Mouse (Mus musculus) kidney, embryonic 15.5 days (tissue): ENCODE measurements around the gene Zmynd12. TPM values are rescaled to one million over a fixed set of nuclear protein-coding genes. Genes with fewer than 3 reads are reported as not detected.

Source experiments
- ATAC-seq: fragments of 200-750 bp; cut with Nextera tagmentation; replicated peaks from 2 replicates; pipeline ENCODE4 v1.8.0; 2017; ENCODE audit warnings: moderate TSS enrichment; ENCODE audit not compliant: low FRiP score
- H3K27ac ChIP-seq: fragments of 300-500 bp; sonication (generic); 2 replicates; pipeline ENCODE4 v1.5.1; 2015; ENCODE audit warnings: mild to moderate bottlenecking, inconsistent platforms
- H3K27me3 ChIP-seq: fragments of 300-500 bp; sonication (generic); 2 replicates; pipeline ENCODE4 v1.6.1; 2015; ENCODE audit warnings: inconsistent platforms
- H3K36me3 ChIP-seq: fragments of 300-500 bp; sonication (generic); 2 replicates; pipeline ENCODE4 v1.6.1; 2015; ENCODE audit warnings: inconsistent platforms
- H3K4me1 ChIP-seq: fragments of 300-500 bp; sonication (generic); 2 replicates; pipeline ENCODE4 v1.6.1; 2015; ENCODE audit warnings: inconsistent platforms
- H3K4me2 ChIP-seq: fragments of 300-500 bp; sonication (generic); 2 replicates; pipeline ENCODE4 v1.6.1; 2015; ENCODE audit warnings: moderate library complexity, mild to moderate bottlenecking, inconsistent platforms
- H3K4me3 ChIP-seq: fragments of 300-500 bp; sonication (generic); replicated peaks from 2 replicates; pipeline ENCODE4 v1.5.1; 2015; ENCODE audit warnings: mild to moderate bottlenecking, inconsistent platforms
- H3K9ac ChIP-seq: fragments of 300-500 bp; sonication (generic); 2 replicates; pipeline ENCODE4 v1.6.1; 2015; ENCODE audit warnings: mild to moderate bottlenecking, inconsistent platforms
- H3K9me3 ChIP-seq: fragments of 300-500 bp; sonication (generic); replicated peaks from 2 replicates; pipeline ENCODE4 v1.6.1; 2016; ENCODE audit warnings: inconsistent platforms
- WGBS: fragments of 180-500 bp; shearing (Covaris S2); methylation state at CpG from one replicate; pipeline ENCODE4 v1.1.7; 2015; ENCODE audit warnings: mixed read lengths; 5-methylcytosine and 5-hydroxymethylcytosine counted together
- polyA plus RNA-seq: library from polyadenylated mRNA; unstranded; fragments of >200 nt; fragmentation: Nextera tagmentation; extraction: Ambion mirVana; gene quantifications from 2 replicates; pipeline ENCODE4 v1.2.1, GENCODE M21; 2015

The Zmynd12 gene
- polyA plus RNA-seq, 1 experiment from 2014 or later = 0.51 TPM

DNA sequence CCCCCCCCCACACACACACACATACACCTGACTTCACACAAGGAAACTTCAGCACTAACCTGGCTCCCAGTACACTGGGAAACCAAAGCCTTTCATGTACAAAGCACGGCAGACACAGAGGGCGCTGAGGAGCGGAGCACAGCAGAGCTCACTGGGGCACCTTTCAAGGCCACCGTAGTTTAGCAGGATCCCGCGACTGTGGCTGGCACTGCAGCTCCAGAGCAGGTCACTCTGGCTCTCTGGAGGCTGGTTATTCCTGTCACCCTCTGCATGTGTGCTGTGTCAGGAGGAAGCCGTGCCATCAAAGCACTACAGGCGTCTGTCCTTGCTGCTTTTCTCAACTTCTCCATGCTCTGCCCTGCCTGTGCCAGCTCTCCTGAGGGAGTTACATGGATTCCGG, 60.4 kb downstream of the Zmynd12 start:
- 61% methylated on average over 9 of the region's 9 CpGs for WGBS
- H3K4me1 ChIP-seq = peaks cover 10% of the 10 kb centered on the region; the same call in 1 of the 2 replicates
- H3K27me3 ChIP-seq = no peaks in the 10 kb centered on the region
- H3K9ac ChIP-seq = no peak overlapping the region
- no peak for ATAC-seq
- no peaks in the 10 kb centered on the region for H3K36me3 ChIP-seq
- no peaks in the 10 kb centered on the region for H3K9me3 ChIP-seq
- no peak overlapping the region for H3K4me3 ChIP-seq
- no peak overlapping the region for H3K4me2 ChIP-seq
- H3K27ac ChIP-seq = no peak overlapping the region

DNA sequence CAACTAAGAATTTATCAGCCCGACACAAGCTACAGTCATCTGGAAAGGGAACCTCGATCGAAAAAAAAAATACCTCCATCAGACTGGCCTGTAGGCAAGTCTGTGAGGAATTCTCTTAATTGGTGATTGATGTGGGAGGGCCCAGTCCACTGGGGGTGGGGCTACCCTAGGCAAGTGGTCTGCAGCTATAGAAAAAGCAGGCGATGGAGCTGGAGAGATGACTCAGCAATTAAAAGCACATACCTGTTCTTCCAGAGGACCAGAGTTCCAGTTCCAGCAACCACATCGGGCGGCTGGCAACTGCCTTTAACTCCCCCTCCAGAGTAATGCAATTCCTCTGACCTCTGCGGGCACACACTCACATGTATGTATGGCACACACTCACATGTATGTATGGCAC, 62.3 kb downstream of the Zmynd12 start:
- ATAC-seq = no peak

GRCm38 (mm10) chr4:119489666-119490065, 67.1 kb downstream of the Zmynd12 start:
- whole genome bisulfite sequencing = 93% methylated on average over 10 of the region's 10 CpGs
- ATAC-seq = no peak
- Histone ChIP-seq H3K9me3 (no peaks in the 10 kb centered on the region), H3K4me3 (no peak overlapping the region), H3K4me1 (peaks cover 5% of the 10 kb centered on the region; the same call in 1 of the 2 replicates), H3K27ac (no peak overlapping the region), H3K4me2 (no peak overlapping the region), H3K9ac (no peak overlapping the region), H3K36me3 (no peaks in the 10 kb centered on the region), H3K27me3 (peaks cover 24% of the 10 kb centered on the region)

More for the DNA sequence above, 62.3 kb downstream of the Zmynd12 start:
- 74% methylated on average over 7 of the region's 7 CpGs for WGBS
- Histone ChIP-seq H3K9ac (no peak overlapping the region), H3K4me2 (no peak overlapping the region), H3K4me3 (no peak overlapping the region), H3K4me1 (peaks cover 10% of the 10 kb centered on the region; the same call in 1 of the 2 replicates), H3K36me3 (no peaks in the 10 kb centered on the region), H3K9me3 (no peaks in the 10 kb centered on the region), H3K27ac (no peak overlapping the region), H3K27me3 (no peaks in the 10 kb centered on the region; the same call in 1 of the 2 replicates)

DNA sequence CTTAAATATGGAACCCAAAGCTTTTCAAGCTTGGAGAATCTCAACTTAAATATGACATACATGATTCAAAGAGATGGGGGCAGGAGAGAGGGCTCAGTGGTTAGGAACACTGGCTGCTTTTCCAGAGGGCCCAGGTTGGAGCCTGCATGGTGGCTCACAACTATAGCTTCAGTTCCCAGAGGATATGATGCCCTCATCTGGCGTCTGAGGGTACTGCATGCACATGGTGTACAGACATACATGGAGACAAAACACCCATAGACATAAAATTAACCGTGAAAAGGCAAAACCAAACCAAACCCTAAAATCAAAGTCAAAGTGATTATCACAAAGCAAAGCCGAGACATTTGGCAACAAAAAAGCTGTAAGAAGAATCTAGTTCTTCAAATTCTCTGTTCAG, 68.2 kb downstream of the Zmynd12 start:
- no peak overlapping the region for H3K4me3 ChIP-seq
- no peak overlapping the region for H3K9ac ChIP-seq
- H3K36me3 ChIP-seq = no peaks in the 10 kb centered on the region
- peaks cover 24% of the 10 kb centered on the region for H3K27me3 ChIP-seq
- H3K4me2 ChIP-seq = no peak overlapping the region
- no peak for ATAC-seq
- H3K9me3 ChIP-seq = no peaks in the 10 kb centered on the region
- no peak overlapping the region for H3K27ac ChIP-seq
- 74% methylated on average over 3 of the region's 3 CpGs for WGBS
- H3K4me1 ChIP-seq = peaks cover 5% of the 10 kb centered on the region; the same call in 1 of the 2 replicates

DNA sequence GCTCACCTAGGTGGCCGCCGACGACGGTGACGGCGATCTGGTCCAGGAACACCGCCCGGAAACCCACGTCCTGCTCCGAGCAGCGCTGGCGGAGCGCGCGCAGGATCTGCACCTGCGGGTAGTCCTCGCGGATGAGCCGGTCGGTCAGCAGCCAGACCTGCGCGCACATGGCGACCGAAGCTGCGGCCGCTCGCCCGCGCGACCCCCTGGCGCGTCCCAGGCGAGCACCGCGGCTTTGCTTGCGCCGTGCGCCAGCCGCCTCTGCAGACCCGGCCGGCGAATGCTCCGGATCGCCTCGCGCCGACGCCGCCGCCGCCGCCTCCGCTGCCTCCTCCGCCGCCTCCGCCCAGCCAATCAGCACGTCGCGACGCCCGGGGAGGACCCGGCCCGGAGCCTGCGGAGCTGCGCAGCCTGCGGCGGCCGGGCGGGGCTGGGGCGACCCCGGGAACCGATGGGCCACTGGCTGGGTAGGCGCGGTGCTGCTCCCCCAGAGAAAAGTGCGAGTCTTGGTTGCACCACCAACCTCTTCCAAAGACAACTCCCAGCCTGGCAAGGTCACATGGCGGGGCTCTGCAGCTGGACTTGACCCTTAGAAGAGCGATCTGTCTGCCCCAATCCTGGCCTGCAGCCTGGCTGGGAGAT, 69.8 kb downstream of the Zmynd12 start, which contains the start of gene Rimkla:
Gene Rimkla, minus strand, starts transcription at position 338 of the 642 bp plus-strand sequence.
- Histone ChIP-seq H3K9ac (peak within 1 kb of the TSS; percentile 44), H3K27me3 (peaks cover 24% of the 10 kb centered on the region), H3K27ac (no peak within 1 kb of the TSS), H3K36me3 (no peaks in the 10 kb centered on the region), H3K9me3 (no peaks in the 10 kb centered on the region), H3K4me3 (peak within 1 kb of the TSS; percentile 59), H3K4me2 (peak within 1 kb of the TSS; percentile 91), H3K4me1 (peaks cover 5% of the 10 kb centered on the region; the same call in 1 of the 2 replicates)
- WGBS = under 1% methylated on average over 77 of the region's 77 CpGs
- peak; percentile 92 for ATAC-seq

- Histone ChIP-seq H3K4me2 (peak overlapping the region; percentile 91), H3K9me3 (no peaks in the 10 kb centered on the region), H3K36me3 (no peaks in the 10 kb centered on the region), H3K4me3 (peak overlapping the region; percentile 59), H3K27ac (no peak overlapping the region), H3K9ac (no peak overlapping the region), H3K27me3 (peaks cover 24% of the 10 kb centered on the region), H3K4me1 (peaks cover 5% of the 10 kb centered on the region; the same call in 1 of the 2 replicates)
- WGBS = 34% methylated on average over 10 of the region's 10 CpGs
- ATAC-seq = peak; percentile 42; the same call in 1 of the 2 replicates
Measured at GRCm38 (mm10) chr4:119492933-119493327, 70.3 kb downstream of the Zmynd12 start.

- no peaks in the 10 kb centered on the region for H3K9me3 ChIP-seq
- H3K9ac ChIP-seq = no peak overlapping the region
- peaks cover 5% of the 10 kb centered on the region; the same call in 1 of the 2 replicates for H3K27me3 ChIP-seq
- WGBS = 46% methylated on average over 5 of the region's 5 CpGs
- no peak overlapping the region for H3K27ac ChIP-seq
- no peak overlapping the region for H3K4me3 ChIP-seq
- no peaks in the 10 kb centered on the region for H3K36me3 ChIP-seq
- H3K4me2 ChIP-seq = no peak overlapping the region
- ATAC-seq = no peak
- no peaks in the 10 kb centered on the region for H3K4me1 ChIP-seq
Measured at GRCm38 (mm10) chr4:119498319-119498848, 75.8 kb downstream of the Zmynd12 start.

- no peaks in the 10 kb centered on the region for H3K27me3 ChIP-seq
- no peaks in the 10 kb centered on the region for H3K9me3 ChIP-seq
- H3K4me2 ChIP-seq = no peak overlapping the region
- no peak overlapping the region for H3K9ac ChIP-seq
- H3K36me3 ChIP-seq = no peaks in the 10 kb centered on the region
- no peaks in the 10 kb centered on the region for H3K4me1 ChIP-seq
- ATAC-seq = no peak
- WGBS = 70% methylated on average over 2 of the region's 2 CpGs
- H3K4me3 ChIP-seq = no peak overlapping the region
- no peak overlapping the region for H3K27ac ChIP-seq
Measured at GRCm38 (mm10) chr4:119511591-119511990, 89.0 kb downstream of the Zmynd12 start.

DNA sequence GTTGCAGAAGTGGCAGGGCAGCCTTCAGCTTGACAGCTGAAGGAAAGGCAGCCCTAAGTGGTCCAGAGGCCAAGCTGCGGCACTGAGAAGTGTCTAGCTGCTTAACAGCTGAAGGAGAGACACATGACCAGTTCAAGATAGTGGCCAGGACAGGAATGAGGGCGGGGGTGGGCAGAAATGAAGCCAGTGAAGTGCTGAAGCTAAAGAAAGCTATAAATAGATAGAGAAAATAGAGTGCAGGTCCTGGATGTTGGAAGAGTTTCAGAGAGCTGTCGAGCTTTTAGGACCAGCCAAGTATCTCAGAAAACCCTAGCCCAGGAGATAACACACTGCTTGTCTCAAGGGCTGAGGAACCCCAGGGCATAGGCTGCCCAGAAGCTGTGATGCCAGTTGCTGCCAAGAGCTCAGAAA, 90.1 kb downstream of the Zmynd12 start:
- 69% methylated on average over 3 of the region's 3 CpGs for WGBS
- no peak overlapping the region for H3K4me3 ChIP-seq
- H3K9ac ChIP-seq = no peak overlapping the region
- no peaks in the 10 kb centered on the region for H3K27me3 ChIP-seq
- no peaks in the 10 kb centered on the region for H3K9me3 ChIP-seq
- H3K4me1 ChIP-seq = no peaks in the 10 kb centered on the region
- no peak overlapping the region for H3K27ac ChIP-seq
- H3K4me2 ChIP-seq = no peak overlapping the region
- no peaks in the 10 kb centered on the region for H3K36me3 ChIP-seq
- no peak for ATAC-seq

Other genes starting within 250 kb of the Zmynd12 start
- gene Zfp691, start 248.6 kb upstream of the Zmynd12 start, polyA plus RNA-seq = 9.6 and 13.6 TPM in 2 replicates
- 2.9 and 6.3 TPM in 2 replicates for gene Ermap, start 232.8 kb upstream of the Zmynd12 start, polyA plus RNA-seq
- gene Svbp, start 227.5 kb upstream of the Zmynd12 start, polyA plus RNA-seq = 135 and 141 TPM in 2 replicates
- gene Tmem269, start 204.6 kb upstream of the Zmynd12 start, polyA plus RNA-seq = 0.19 TPM in 1 of 2 replicates, not detected in the other
- 35.4 and 35.6 TPM in 2 replicates for gene AU022252, start 190.1 kb upstream of the Zmynd12 start, polyA plus RNA-seq
- gene P3h1, start 189.9 kb upstream of the Zmynd12 start, polyA plus RNA-seq = 33.3 and 37.7 TPM in 2 replicates
- gene Cldn19, start 167.4 kb upstream of the Zmynd12 start, polyA plus RNA-seq = 13.3 TPM in 2 replicates
- 680 and 703 TPM in 2 replicates for gene Ybx1, start 128.2 kb upstream of the Zmynd12 start, polyA plus RNA-seq
- gene Ppih, start 102.3 kb upstream of the Zmynd12 start, polyA plus RNA-seq = 102 and 115 TPM in 2 replicates
- gene Ccdc30, start 7.3 kb upstream of the Zmynd12 start, polyA plus RNA-seq = 6.6 and 6.8 TPM in 2 replicates
- 41.6 and 44.1 TPM in 2 replicates for gene Ppcs, start 394 bp upstream of the Zmynd12 start, polyA plus RNA-seq
- gene Rimkla, start 69.8 kb downstream of the Zmynd12 start, polyA plus RNA-seq = 1.9 and 2.4 TPM in 2 replicates
- 24.2 and 25.7 TPM in 2 replicates for gene Foxj3, start 114.2 kb downstream of the Zmynd12 start, polyA plus RNA-seq
- gene Frg2f1, start 116.7 kb downstream of the Zmynd12 start, polyA plus RNA-seq = 3.9 and 5.9 TPM in 2 replicates
- 5.0 and 8.9 TPM in 2 replicates for gene Guca2a, start 214.9 kb downstream of the Zmynd12 start, polyA plus RNA-seq
- gene Guca2b, start 236.1 kb downstream of the Zmynd12 start, polyA plus RNA-seq = 2.8 and 3.1 TPM in 2 replicates